Mouse (Mus musculus): ENCODE measurements around the gene Klk4.

Gene Klk4

GRCm38 (mm10) chr7:43919559-43920451 is 38.8 kb downstream of the Klk4 start:
- DNase-seq (ENCODE audit: low spot score), result peak; percentile 32

GRCm38 (mm10) chr7:43920582-43920981 is 39.6 kb downstream of the Klk4 start:
- no peak for DNase-seq (ENCODE audit: low spot score)

DNA sequence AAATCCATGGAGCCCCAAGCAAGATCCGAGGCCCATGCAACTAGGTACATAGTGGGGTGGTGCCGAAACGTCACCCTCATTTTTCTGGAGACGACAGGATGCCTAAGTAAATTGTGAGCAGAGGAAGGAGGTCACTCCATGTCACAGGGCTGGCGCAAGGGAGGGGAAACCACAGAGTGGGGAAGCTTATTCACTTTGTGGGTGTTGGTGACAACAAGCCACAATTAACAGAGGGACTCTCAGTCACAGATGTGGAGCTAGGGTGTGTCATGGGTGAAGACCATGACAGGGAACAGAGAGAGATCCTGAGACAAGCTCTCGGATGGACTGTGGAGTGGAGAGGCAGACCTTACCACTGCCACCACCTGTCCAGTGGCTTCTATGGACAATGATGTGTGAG is 40.1 kb downstream of the Klk4 start:
- DNase-seq (ENCODE audit: low spot score), result no peak

- no peak for DNase-seq (ENCODE audit: low spot score)
Measured at GRCm38 (mm10) chr7:43921941-43922340, 41.0 kb downstream of the Klk4 start.

DNA sequence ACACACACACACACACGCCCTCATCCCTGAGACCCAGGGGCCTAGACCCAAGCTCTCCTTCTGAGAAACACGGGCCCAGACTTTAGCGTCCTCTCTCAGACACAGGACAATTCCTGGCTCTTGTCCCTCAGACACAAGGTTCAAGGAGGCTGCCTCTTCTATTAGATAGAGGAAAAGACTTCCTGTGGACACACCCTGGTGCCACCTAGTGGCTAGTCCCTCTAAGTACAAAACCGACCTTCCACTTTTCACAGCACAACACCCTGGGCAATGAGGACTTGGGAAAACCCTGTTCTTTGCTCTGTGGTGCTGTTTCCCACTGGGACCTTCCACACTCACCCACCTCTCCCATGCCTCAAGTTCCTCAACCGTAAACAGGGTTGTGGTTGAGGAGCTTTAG is 45.0 kb downstream of the Klk4 start:
- no peak for DNase-seq (ENCODE audit: low spot score)

GRCm38 (mm10) chr7:43928521-43928920 is 47.6 kb downstream of the Klk4 start:
- DNase-seq (ENCODE audit: low spot score), result no peak

GRCm38 (mm10) chr7:43932337-43932736 is 51.4 kb downstream of the Klk4 start:
- DNase-seq (ENCODE audit: low spot score), result no peak

GRCm38 (mm10) chr7:43933440-43933839 is 52.5 kb downstream of the Klk4 start, which contains the start of gene Klk15:
Klk15 (plus strand) TSS chr7:43933740.
- no peak for DNase-seq (ENCODE audit: low spot score)

DNA sequence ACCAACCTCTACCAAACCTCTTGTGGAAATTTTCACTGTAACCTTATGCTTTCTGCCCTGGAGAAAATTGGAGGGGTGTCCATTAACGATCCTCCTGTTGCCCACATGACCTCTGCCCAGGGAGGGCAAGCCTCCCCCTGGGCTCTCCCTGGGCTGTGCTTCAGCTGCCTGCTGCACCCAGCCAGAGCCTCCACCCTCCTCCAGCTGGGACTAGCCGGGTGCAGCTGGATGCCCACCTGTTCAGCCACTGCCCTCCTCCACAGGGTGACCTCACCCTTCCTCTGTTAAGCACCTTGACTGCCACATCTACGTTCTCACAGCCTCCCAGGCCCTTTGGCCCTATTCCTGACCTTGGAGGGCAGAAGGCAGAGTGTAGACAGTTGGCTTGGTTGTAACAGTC is 53.8 kb downstream of the Klk4 start:
- no peak for DNase-seq (ENCODE audit: low spot score)

Measured in ovary, postnatal 10 days (tissue).